Mouse (Mus musculus): ENCODE measurements around the gene Gorab.

Gene Gorab

GRCm38 (mm10) chr1:163337821-163338220 is 65.6 kb downstream of the Gorab start:
- no peak for DNase-seq (ENCODE audit: low read depth, low spot score)
- H3K36me3 ChIP-seq (ENCODE audit: control insufficient read depth, insufficient read depth, low read length, poor library complexity, severe bottlenecking): no peaks in the 10 kb centered on the region
- no peaks in the 10 kb centered on the region for H3K27me3 ChIP-seq (ENCODE audit: control insufficient read depth, insufficient read depth, low read length, poor library complexity, severe bottlenecking)
